Mouse (Mus musculus): ENCODE results near the gene Tifa. TPM values are rescaled to one million over a fixed set of nuclear protein-coding genes. Genes with fewer than 3 reads are reported as not detected.
A peak's percentile ranks its signal among the peaks of the same experiment; 100 is the strongest.

Gene Tifa
- 1.2 and 1.7 TPM in 2 replicates for polyA plus RNA-seq (2016; fragmentation: Nextera tagmentation; extraction: Ambion mirVana)

GRCm38 (mm10) chr3:127789500-127790191 is at the start of gene Tifa:
TSS of gene Tifa (plus strand) at chr3:127789805.
- Histone ChIP-seq H3K9me3 (replicated peaks) (no peaks in the 10 kb centered on the region), H3K4me1 (peaks cover 23% of the 10 kb centered on the region), H3K27ac (peak within 1 kb of the TSS; percentile 79), H3K4me3 (peak within 1 kb of the TSS; percentile 72), H3K27me3 (ENCODE audit: low read depth, poor library complexity, severe bottlenecking) (peaks cover 61% of the 10 kb centered on the region), H3K36me3 (no peaks in the 10 kb centered on the region)
- WGBS: under 1% methylated on average over 44 of the region's 44 CpGs
- peak; percentile 76 for DNase-seq (ENCODE audit: low spot score)

- H3K9me3 ChIP-seq (replicated peaks): no peaks in the 10 kb centered on the region
- 95% methylated on average over 3 of the region's 3 CpGs for WGBS
- H3K27ac ChIP-seq: no peak overlapping the region
- H3K4me1 ChIP-seq: peaks cover 17% of the 10 kb centered on the region
- H3K27me3 ChIP-seq (ENCODE audit: low read depth, poor library complexity, severe bottlenecking): peaks cover 28% of the 10 kb centered on the region
- H3K36me3 ChIP-seq: no peaks in the 10 kb centered on the region
- H3K4me3 ChIP-seq: no peak overlapping the region
- DNase-seq (ENCODE audit: low spot score): no peak
Measured at GRCm38 (mm10) chr3:127741473-127741872, 48.1 kb upstream of the Tifa start.

GRCm38 (mm10) chr3:127743614-127744365 is 45.8 kb upstream of the Tifa start:
- peaks cover 21% of the 10 kb centered on the region for H3K4me1 ChIP-seq
- H3K27ac ChIP-seq: no peak overlapping the region
- H3K4me3 ChIP-seq: no peak overlapping the region
- peak; percentile 22 for DNase-seq (ENCODE audit: low spot score)
- WGBS: 63% methylated on average over 14 of the region's 14 CpGs
- H3K27me3 ChIP-seq (ENCODE audit: low read depth, poor library complexity, severe bottlenecking): peaks cover 51% of the 10 kb centered on the region
- H3K36me3 ChIP-seq: no peaks in the 10 kb centered on the region
- no peaks in the 10 kb centered on the region for H3K9me3 ChIP-seq (replicated peaks)

GRCm38 (mm10) chr3:127745504-127745903 is 44.1 kb upstream of the Tifa start:
- no peaks in the 10 kb centered on the region for H3K36me3 ChIP-seq
- H3K4me1 ChIP-seq: peaks cover 30% of the 10 kb centered on the region
- H3K4me3 ChIP-seq: no peak overlapping the region
- WGBS: 4% methylated on average over 6 of the region's 6 CpGs
- H3K27me3 ChIP-seq (ENCODE audit: low read depth, poor library complexity, severe bottlenecking): peaks cover 68% of the 10 kb centered on the region
- DNase-seq (ENCODE audit: low spot score): no peak
- H3K27ac ChIP-seq: no peak overlapping the region
- no peaks in the 10 kb centered on the region for H3K9me3 ChIP-seq (replicated peaks)

GRCm38 (mm10) chr3:127745911-127746640 is 43.5 kb upstream of the Tifa start:
- 11% methylated on average over 16 of the region's 16 CpGs for WGBS
- no peaks in the 10 kb centered on the region for H3K36me3 ChIP-seq
- H3K9me3 ChIP-seq (replicated peaks): no peaks in the 10 kb centered on the region
- peaks cover 30% of the 10 kb centered on the region for H3K4me1 ChIP-seq
- H3K27me3 ChIP-seq (ENCODE audit: low read depth, poor library complexity, severe bottlenecking): peaks cover 74% of the 10 kb centered on the region
- no peak overlapping the region for H3K27ac ChIP-seq
- DNase-seq (ENCODE audit: low spot score): no peak
- H3K4me3 ChIP-seq: no peak overlapping the region

- Histone ChIP-seq H3K4me1 (peaks cover 29% of the 10 kb centered on the region), H3K27ac (no peak overlapping the region), H3K9me3 (replicated peaks) (no peaks in the 10 kb centered on the region), H3K27me3 (ENCODE audit: low read depth, poor library complexity, severe bottlenecking) (peaks cover 90% of the 10 kb centered on the region), H3K36me3 (no peaks in the 10 kb centered on the region), H3K4me3 (no peak overlapping the region)
- WGBS: 55% methylated on average over 4 of the region's 4 CpGs
- DNase-seq (ENCODE audit: low spot score): no peak
Measured at GRCm38 (mm10) chr3:127748644-127749043, 41.0 kb upstream of the Tifa start.

GRCm38 (mm10) chr3:127749266-127749665 is 40.3 kb upstream of the Tifa start:
- WGBS: 20% methylated on average over 9 of the region's 9 CpGs
- Histone ChIP-seq H3K4me3 (peak overlapping the region; percentile 8; the same call in 1 of the 2 replicates), H3K27ac (no peak overlapping the region), H3K36me3 (no peaks in the 10 kb centered on the region), H3K27me3 (ENCODE audit: low read depth, poor library complexity, severe bottlenecking) (peaks cover 91% of the 10 kb centered on the region), H3K9me3 (replicated peaks) (no peaks in the 10 kb centered on the region), H3K4me1 (peaks cover 25% of the 10 kb centered on the region)
- DNase-seq (ENCODE audit: low spot score): no peak

- Histone ChIP-seq H3K9me3 (replicated peaks) (no peaks in the 10 kb centered on the region), H3K4me3 (peak overlapping the region; percentile 12; the same call in 1 of the 2 replicates), H3K36me3 (no peaks in the 10 kb centered on the region), H3K27ac (no peak overlapping the region), H3K27me3 (ENCODE audit: low read depth, poor library complexity, severe bottlenecking) (peaks cover 91% of the 10 kb centered on the region), H3K4me1 (peaks cover 25% of the 10 kb centered on the region)
- DNase-seq (ENCODE audit: low spot score): no peak
- 18% methylated on average over 12 of the region's 12 CpGs for WGBS
Measured at GRCm38 (mm10) chr3:127749981-127750562, 39.5 kb upstream of the Tifa start.

GRCm38 (mm10) chr3:127756458-127756857 is 33.1 kb upstream of the Tifa start:
- no peaks in the 10 kb centered on the region for H3K9me3 ChIP-seq (replicated peaks)
- no peak for DNase-seq (ENCODE audit: low spot score)
- 91% methylated on average over 6 of the region's 6 CpGs for WGBS
- no peak overlapping the region for H3K27ac ChIP-seq
- H3K27me3 ChIP-seq (ENCODE audit: low read depth, poor library complexity, severe bottlenecking): peaks cover 82% of the 10 kb centered on the region
- no peak overlapping the region for H3K4me3 ChIP-seq
- H3K36me3 ChIP-seq: no peaks in the 10 kb centered on the region
- H3K4me1 ChIP-seq: no peaks in the 10 kb centered on the region

- no peak for DNase-seq (ENCODE audit: low spot score)
- Histone ChIP-seq H3K27ac (no peak overlapping the region), H3K4me3 (no peak overlapping the region), H3K4me1 (no peaks in the 10 kb centered on the region), H3K36me3 (no peaks in the 10 kb centered on the region), H3K27me3 (ENCODE audit: low read depth, poor library complexity, severe bottlenecking) (peaks cover 78% of the 10 kb centered on the region), H3K9me3 (replicated peaks) (no peaks in the 10 kb centered on the region)
Measured at GRCm38 (mm10) chr3:127757886-127758301, 31.7 kb upstream of the Tifa start.

- DNase-seq (ENCODE audit: low spot score): no peak
- Histone ChIP-seq H3K36me3 (no peaks in the 10 kb centered on the region), H3K4me1 (no peaks in the 10 kb centered on the region), H3K4me3 (no peak overlapping the region), H3K27ac (no peak overlapping the region), H3K27me3 (ENCODE audit: low read depth, poor library complexity, severe bottlenecking) (peaks cover 73% of the 10 kb centered on the region), H3K9me3 (replicated peaks) (no peaks in the 10 kb centered on the region)
- WGBS: 61% methylated on average over 4 of the region's 4 CpGs
Measured at GRCm38 (mm10) chr3:127758806-127759205, 30.8 kb upstream of the Tifa start.

- Histone ChIP-seq H3K4me3 (no peak overlapping the region), H3K36me3 (no peaks in the 10 kb centered on the region), H3K4me1 (no peaks in the 10 kb centered on the region), H3K27ac (no peak overlapping the region), H3K9me3 (replicated peaks) (no peaks in the 10 kb centered on the region), H3K27me3 (ENCODE audit: low read depth, poor library complexity, severe bottlenecking) (peaks cover 69% of the 10 kb centered on the region)
- no peak for DNase-seq (ENCODE audit: low spot score)
- 24% methylated on average over 8 of the region's 8 CpGs for WGBS
Measured at GRCm38 (mm10) chr3:127759212-127759611, 30.4 kb upstream of the Tifa start.

Data from limb, embryonic 10.5 days (tissue).